Mouse (Mus musculus) midbrain, embryonic 13.5 days (tissue): ENCODE measurements at regions not wholly inside any gene's neighbourhood (a gene's known extent, or its start where the extent isn't known, plus 50 kb on each side); places are given as distances from the start of the nearest gene placed in this dataset.
A peak's percentile ranks its signal among the peaks of the same experiment; 100 is the strongest.

Source experiments
- ATAC-seq: fragments of 200-750 bp; cut with Nextera tagmentation; 2 replicates; pipeline ENCODE4 v1.8.0; 2017; ENCODE audit warnings: mild to moderate bottlenecking, moderate TSS enrichment, moderate library complexity
- H3K27ac ChIP-seq: fragments of 300-500 bp; sonication (generic); 2 replicates; pipeline ENCODE4 v1.5.1; 2015; ENCODE audit warnings: inconsistent platforms, mild to moderate bottlenecking, moderate library complexity
- H3K27me3 ChIP-seq: fragments of 300-500 bp; sonication (generic); 2 replicates; pipeline ENCODE4 v1.6.1; 2015; ENCODE audit warnings: mild to moderate bottlenecking, inconsistent platforms
- H3K36me3 ChIP-seq: fragments of 300-500 bp; sonication (generic); 2 replicates; pipeline ENCODE4 v1.6.1; 2015; ENCODE audit warnings: mild to moderate bottlenecking, inconsistent platforms
- H3K4me1 ChIP-seq: fragments of 300-500 bp; sonication (generic); replicated peaks from 2 replicates; pipeline ENCODE4 v1.6.1; 2015; ENCODE audit warnings: inconsistent platforms
- H3K4me2 ChIP-seq: fragments of 300-500 bp; sonication (generic); replicated peaks from 2 replicates; pipeline ENCODE4 v1.6.1; 2015; ENCODE audit warnings: moderate library complexity, mild to moderate bottlenecking, inconsistent platforms
- H3K4me3 ChIP-seq: fragments of 300-500 bp; sonication (generic); replicated peaks from 2 replicates; pipeline ENCODE4 v1.5.1; 2015; ENCODE audit warnings: mild to moderate bottlenecking, inconsistent platforms
- H3K9ac ChIP-seq: fragments of 300-500 bp; sonication (generic); replicated peaks from 2 replicates; pipeline ENCODE4 v1.6.1; 2015; ENCODE audit warnings: mild to moderate bottlenecking, inconsistent platforms
- H3K9me3 ChIP-seq: fragments of 300-500 bp; sonication (generic); 2 replicates; pipeline ENCODE4 v1.6.1; 2016; ENCODE audit warnings: mild to moderate bottlenecking, inconsistent platforms
- WGBS: fragments of 180-500 bp; shearing (Covaris S2); methylation state at CpG from one replicate; pipeline ENCODE4 v1.1.7; 2015; 5-methylcytosine and 5-hydroxymethylcytosine counted together

- Histone ChIP-seq H3K4me1 (peaks cover 9% of the 10 kb centered on the region), H3K27ac (no peak overlapping the region), H3K9me3 (no peaks in the 10 kb centered on the region), H3K4me3 (no peak overlapping the region), H3K36me3 (no peaks in the 10 kb centered on the region), H3K9ac (no peak overlapping the region), H3K4me2 (no peak overlapping the region), H3K27me3 (peaks cover 16% of the 10 kb centered on the region; the same call in 1 of the 2 replicates)
- ATAC-seq, result 0 out of 2 replicates have a peak, but pooled peaks have one; percentile 50
- 51% methylated on average over 3 of the region's 3 CpGs for WGBS
These were observed 93.8 kb upstream of the Cd180 start for GRCm38 (mm10) chr13:102599602-102600001.

GRCm38 (mm10) chr13:102600026-102600425, 93.3 kb upstream of the Cd180 start:
- H3K36me3 ChIP-seq, result no peaks in the 10 kb centered on the region
- peaks cover 9% of the 10 kb centered on the region for H3K4me1 ChIP-seq
- H3K4me2 ChIP-seq, result no peak overlapping the region
- H3K9ac ChIP-seq, result no peak overlapping the region
- no peak overlapping the region for H3K4me3 ChIP-seq
- WGBS, result 36% methylated on average over 4 of the region's 4 CpGs
- no peak overlapping the region for H3K27ac ChIP-seq
- 0 out of 2 replicates have a peak, but pooled peaks have one; percentile 43 for ATAC-seq
- peaks cover 19% of the 10 kb centered on the region; the same call in 1 of the 2 replicates for H3K27me3 ChIP-seq
- no peaks in the 10 kb centered on the region for H3K9me3 ChIP-seq

GRCm38 (mm10) chr13:102624461-102624860, 68.9 kb upstream of the Cd180 start:
- WGBS, result 97% methylated on average over 2 of the region's 2 CpGs
- Histone ChIP-seq H3K4me3 (no peak overlapping the region), H3K27me3 (peaks cover 21% of the 10 kb centered on the region), H3K27ac (no peak overlapping the region), H3K4me1 (peaks cover 7% of the 10 kb centered on the region), H3K4me2 (no peak overlapping the region), H3K36me3 (no peaks in the 10 kb centered on the region), H3K9ac (no peak overlapping the region), H3K9me3 (no peaks in the 10 kb centered on the region)
- ATAC-seq, result no peak

- Histone ChIP-seq H3K9me3 (no peaks in the 10 kb centered on the region), H3K4me2 (no peak overlapping the region), H3K27ac (no peak overlapping the region), H3K4me1 (peaks cover 7% of the 10 kb centered on the region), H3K9ac (no peak overlapping the region), H3K4me3 (no peak overlapping the region), H3K36me3 (no peaks in the 10 kb centered on the region), H3K27me3 (peaks cover 21% of the 10 kb centered on the region)
- ATAC-seq, result no peak
- 84% methylated on average over 8 of the region's 8 CpGs for WGBS
These were observed 68.1 kb upstream of the Cd180 start for GRCm38 (mm10) chr13:102625171-102625835.

GRCm38 (mm10) chr13:102625836-102626340, 67.5 kb upstream of the Cd180 start:
- no peak for ATAC-seq
- Histone ChIP-seq H3K4me2 (no peak overlapping the region), H3K27me3 (peaks cover 25% of the 10 kb centered on the region), H3K9ac (no peak overlapping the region), H3K9me3 (no peaks in the 10 kb centered on the region), H3K4me3 (no peak overlapping the region), H3K27ac (no peak overlapping the region), H3K36me3 (no peaks in the 10 kb centered on the region), H3K4me1 (peaks cover 7% of the 10 kb centered on the region)
- WGBS, result 76% methylated on average over 5 of the region's 5 CpGs

GRCm38 (mm10) chr13:102627786-102628185, 65.6 kb upstream of the Cd180 start:
- no peak overlapping the region for H3K27ac ChIP-seq
- no peak for ATAC-seq
- 77% methylated on average over 4 of the region's 4 CpGs for WGBS
- H3K4me1 ChIP-seq, result peaks cover 7% of the 10 kb centered on the region
- H3K4me2 ChIP-seq, result no peak overlapping the region
- no peak overlapping the region for H3K9ac ChIP-seq
- H3K27me3 ChIP-seq, result peaks cover 27% of the 10 kb centered on the region
- no peak overlapping the region for H3K4me3 ChIP-seq
- no peaks in the 10 kb centered on the region for H3K9me3 ChIP-seq
- H3K36me3 ChIP-seq, result no peaks in the 10 kb centered on the region

GRCm38 (mm10) chr13:102629176-102629575, 64.2 kb upstream of the Cd180 start:
- Histone ChIP-seq H3K27ac (no peak overlapping the region), H3K4me1 (peaks cover 7% of the 10 kb centered on the region), H3K4me3 (no peak overlapping the region), H3K27me3 (peaks cover 32% of the 10 kb centered on the region), H3K9ac (no peak overlapping the region), H3K36me3 (no peaks in the 10 kb centered on the region), H3K9me3 (no peaks in the 10 kb centered on the region), H3K4me2 (0 out of 2 replicates have a peak overlapping the region, but pooled peaks have one; percentile 24)
- ATAC-seq, result peak; percentile 69
- 14% methylated on average over 7 of the region's 7 CpGs for WGBS

- ATAC-seq, result no peak
- Histone ChIP-seq H3K27ac (no peak overlapping the region), H3K36me3 (no peaks in the 10 kb centered on the region), H3K4me1 (peaks cover 15% of the 10 kb centered on the region), H3K9ac (no peak overlapping the region), H3K4me2 (no peak overlapping the region), H3K9me3 (0 out of 2 replicates have a peak, but pooled peaks cover 7% of the 10 kb centered on the region), H3K27me3 (peaks cover 29% of the 10 kb centered on the region), H3K4me3 (no peak overlapping the region)
- WGBS, result 94% methylated on average over 10 of the region's 10 CpGs
These were observed 59.0 kb upstream of the Cd180 start for GRCm38 (mm10) chr13:102634236-102634957.

- Histone ChIP-seq H3K36me3 (no peaks in the 10 kb centered on the region), H3K4me1 (peaks cover 15% of the 10 kb centered on the region), H3K4me2 (no peak overlapping the region), H3K27me3 (peaks cover 32% of the 10 kb centered on the region), H3K27ac (no peak overlapping the region; the same call in 1 of the 2 replicates), H3K9ac (no peak overlapping the region), H3K4me3 (no peak overlapping the region), H3K9me3 (0 out of 2 replicates have a peak, but pooled peaks cover 7% of the 10 kb centered on the region)
- ATAC-seq, result no peak
- WGBS, result 56% methylated on average over 8 of the region's 8 CpGs
These were observed 57.3 kb upstream of the Cd180 start for GRCm38 (mm10) chr13:102636032-102636431.

GRCm38 (mm10) chr13:102637059-102637458, 56.3 kb upstream of the Cd180 start:
- no peak overlapping the region for H3K4me2 ChIP-seq
- no peak overlapping the region for H3K27ac ChIP-seq
- no peak overlapping the region for H3K4me3 ChIP-seq
- H3K36me3 ChIP-seq, result no peaks in the 10 kb centered on the region
- no peak for ATAC-seq
- H3K4me1 ChIP-seq, result peaks cover 15% of the 10 kb centered on the region
- no peak overlapping the region; the same call in 1 of the 2 replicates for H3K9ac ChIP-seq
- WGBS, result 6% methylated on average over 5 of the region's 5 CpGs
- 0 out of 2 replicates have a peak, but pooled peaks cover 7% of the 10 kb centered on the region for H3K9me3 ChIP-seq
- peaks cover 29% of the 10 kb centered on the region for H3K27me3 ChIP-seq

GRCm38 (mm10) chr13:102639651-102640050, 53.7 kb upstream of the Cd180 start:
- no peak for ATAC-seq
- peaks cover 17% of the 10 kb centered on the region; the same call in 1 of the 2 replicates for H3K27me3 ChIP-seq
- no peak overlapping the region for H3K9ac ChIP-seq
- H3K4me2 ChIP-seq, result no peak overlapping the region
- no peak overlapping the region for H3K4me3 ChIP-seq
- H3K36me3 ChIP-seq, result no peaks in the 10 kb centered on the region
- peaks cover 23% of the 10 kb centered on the region for H3K4me1 ChIP-seq
- H3K27ac ChIP-seq, result no peak overlapping the region
- WGBS, result 93% methylated on average over 9 of the region's 9 CpGs
- 0 out of 2 replicates have a peak, but pooled peaks cover 7% of the 10 kb centered on the region for H3K9me3 ChIP-seq

- Histone ChIP-seq H3K27me3 (peaks cover 17% of the 10 kb centered on the region; the same call in 1 of the 2 replicates), H3K4me2 (no peak overlapping the region), H3K9ac (no peak overlapping the region), H3K4me3 (no peak overlapping the region), H3K27ac (no peak overlapping the region), H3K4me1 (peaks cover 26% of the 10 kb centered on the region), H3K9me3 (0 out of 2 replicates have a peak, but pooled peaks cover 7% of the 10 kb centered on the region), H3K36me3 (no peaks in the 10 kb centered on the region)
- no peak for ATAC-seq
- 76% methylated on average over 3 of the region's 3 CpGs for WGBS
These were observed 53.2 kb upstream of the Cd180 start for GRCm38 (mm10) chr13:102640171-102640570.
